Mouse (Mus musculus) retina, postnatal 1 day (tissue): ENCODE results near the gene Cyb5r1.

Experiments
- DNase-seq: peaks from one replicate; pipeline ENCODE4 v3.0.0-alpha.2; 2012

Gene Cyb5r1

GRCm38 (mm10) chr1:134460294-134461284, 55.2 kb downstream of the Cyb5r1 start:
- DNase-seq: no peak
